Mouse (Mus musculus) lung, embryonic 15.5 days (tissue): ENCODE data around the gene Lingo2. TPM values are rescaled to one million over a fixed set of nuclear protein-coding genes. Genes with fewer than 3 reads are reported as not detected.
A peak's percentile ranks its signal among the peaks of the same experiment; 100 is the strongest.

Source experiments
- ATAC-seq: fragments of 200-750 bp; cut with Nextera tagmentation; 2 replicates; pipeline ENCODE4 v1.8.0; 2017; ENCODE audit warnings: moderate number of reproducible peaks, borderline replicate concordance; ENCODE audit not compliant: low FRiP score, low TSS enrichment; ENCODE audit errors: extremely low read depth
- H3K27ac ChIP-seq: fragments of 300-500 bp; sonication (generic); 2 replicates; pipeline ENCODE4 v1.5.1; 2015; ENCODE audit warnings: moderate library complexity, mild to moderate bottlenecking, inconsistent platforms
- H3K27me3 ChIP-seq: fragments of 300-500 bp; sonication (generic); 2 replicates; pipeline ENCODE4 v1.6.1; 2015; ENCODE audit warnings: inconsistent platforms
- H3K36me3 ChIP-seq: fragments of 300-500 bp; sonication (generic); 2 replicates; pipeline ENCODE4 v1.6.1; 2015; ENCODE audit warnings: inconsistent platforms
- H3K4me1 ChIP-seq: fragments of 300-500 bp; sonication (generic); 2 replicates; pipeline ENCODE4 v1.6.1; 2015; ENCODE audit warnings: inconsistent platforms
- H3K4me2 ChIP-seq: fragments of 300-500 bp; sonication (generic); 2 replicates; pipeline ENCODE4 v1.6.1; 2015; ENCODE audit warnings: inconsistent platforms, mild to moderate bottlenecking, moderate library complexity
- H3K4me3 ChIP-seq: fragments of 300-500 bp; sonication (generic); 2 replicates; pipeline ENCODE4 v1.5.1; 2015; ENCODE audit warnings: mild to moderate bottlenecking, inconsistent platforms
- H3K9ac ChIP-seq: fragments of 300-500 bp; sonication (generic); 2 replicates; pipeline ENCODE4 v1.6.1; 2015; ENCODE audit warnings: inconsistent platforms
- H3K9me3 ChIP-seq: fragments of 300-500 bp; sonication (generic); 2 replicates; pipeline ENCODE4 v1.6.1; 2016; ENCODE audit warnings: inconsistent platforms
- WGBS: fragments of 180-500 bp; shearing (Covaris S2); methylation state at CpG from one replicate; pipeline ENCODE4 v1.1.7; 2015; 5-methylcytosine and 5-hydroxymethylcytosine counted together
- polyA plus RNA-seq: library from polyadenylated mRNA; unstranded; fragments of >200 nt; fragmentation: Nextera tagmentation; extraction: Ambion mirVana; gene quantifications from 2 replicates; pipeline ENCODE4 v1.2.1, GENCODE M21; 2015

Gene Lingo2
- polyA plus RNA-seq, 1 experiment from 2014 or later, result 0.54 TPM

GRCm38 (mm10) chr4:35897769-35898564 is 1053.6 kb downstream of the Lingo2 start:
- no peak overlapping the region for H3K4me3 ChIP-seq
- no peaks in the 10 kb centered on the region for H3K27me3 ChIP-seq
- WGBS, result 61% methylated on average over 1 of the region's 1 CpGs
- no peak overlapping the region for H3K9ac ChIP-seq
- ATAC-seq, result no peak
- H3K4me1 ChIP-seq, result no peaks in the 10 kb centered on the region
- H3K27ac ChIP-seq, result no peak overlapping the region
- no peaks in the 10 kb centered on the region for H3K9me3 ChIP-seq
- H3K36me3 ChIP-seq, result no peaks in the 10 kb centered on the region
- no peak overlapping the region for H3K4me2 ChIP-seq

GRCm38 (mm10) chr4:35885591-35886542 is 1065.7 kb downstream of the Lingo2 start:
- 0 out of 2 replicates have a peak overlapping the region, but pooled peaks have one; percentile 63 for H3K27ac ChIP-seq
- H3K27me3 ChIP-seq, result no peaks in the 10 kb centered on the region
- WGBS, result 25% methylated on average over 5 of the region's 5 CpGs
- H3K4me2 ChIP-seq, result no peak overlapping the region
- no peaks in the 10 kb centered on the region for H3K4me1 ChIP-seq
- H3K9ac ChIP-seq, result no peak overlapping the region
- ATAC-seq, result peak; percentile 79; the same call in 1 of the 2 replicates
- H3K36me3 ChIP-seq, result no peaks in the 10 kb centered on the region
- no peak overlapping the region for H3K4me3 ChIP-seq
- no peaks in the 10 kb centered on the region for H3K9me3 ChIP-seq

GRCm38 (mm10) chr4:35884946-35885460 is 1066.5 kb downstream of the Lingo2 start:
- no peak for ATAC-seq
- WGBS, result 42% methylated on average over 3 of the region's 3 CpGs
- no peak overlapping the region for H3K27ac ChIP-seq

GRCm38 (mm10) chr4:35846518-35846917 is 1105.0 kb downstream of the Lingo2 start:
- H3K27me3 ChIP-seq, result no peaks in the 10 kb centered on the region
- no peak overlapping the region for H3K27ac ChIP-seq
- 79% methylated on average over 1 of the region's 1 CpGs for WGBS
- H3K4me2 ChIP-seq, result no peak overlapping the region
- no peaks in the 10 kb centered on the region for H3K36me3 ChIP-seq
- no peak overlapping the region for H3K4me3 ChIP-seq
- ATAC-seq, result no peak
- H3K9me3 ChIP-seq, result no peaks in the 10 kb centered on the region
- no peak overlapping the region for H3K9ac ChIP-seq
- H3K4me1 ChIP-seq, result no peaks in the 10 kb centered on the region

More at GRCm38 (mm10) chr4:35884946-35885460, 1066.5 kb downstream of the Lingo2 start:
- Histone ChIP-seq H3K4me1 (no peaks in the 10 kb centered on the region), H3K4me2 (no peak overlapping the region), H3K9ac (no peak overlapping the region), H3K36me3 (no peaks in the 10 kb centered on the region), H3K27me3 (no peaks in the 10 kb centered on the region), H3K4me3 (no peak overlapping the region), H3K9me3 (no peaks in the 10 kb centered on the region)

- Histone ChIP-seq H3K4me1 (no peaks in the 10 kb centered on the region), H3K27me3 (no peaks in the 10 kb centered on the region), H3K4me3 (no peak overlapping the region), H3K27ac (no peak overlapping the region), H3K36me3 (no peaks in the 10 kb centered on the region), H3K4me2 (no peak overlapping the region), H3K9ac (no peak overlapping the region), H3K9me3 (no peaks in the 10 kb centered on the region)
- no peak for ATAC-seq
- WGBS, result 67% methylated on average over 7 of the region's 7 CpGs
These were observed 1106.4 kb downstream of the Lingo2 start for GRCm38 (mm10) chr4:35845140-35845539.

- no peak overlapping the region for H3K9ac ChIP-seq
- H3K9me3 ChIP-seq, result no peaks in the 10 kb centered on the region
- no peak overlapping the region for H3K4me3 ChIP-seq
- H3K4me1 ChIP-seq, result no peaks in the 10 kb centered on the region
- no peaks in the 10 kb centered on the region for H3K27me3 ChIP-seq
- H3K36me3 ChIP-seq, result no peaks in the 10 kb centered on the region
- WGBS, result 72% methylated on average over 6 of the region's 6 CpGs
- ATAC-seq, result no peak
- no peak overlapping the region for H3K4me2 ChIP-seq
- no peak overlapping the region for H3K27ac ChIP-seq
These were observed 1107.0 kb downstream of the Lingo2 start for GRCm38 (mm10) chr4:35844518-35844917.

- no peaks in the 10 kb centered on the region for H3K9me3 ChIP-seq
These were observed 1128.2 kb downstream of the Lingo2 start for GRCm38 (mm10) chr4:35823322-35823870.

GRCm38 (mm10) chr4:35820701-35821100 is 1130.8 kb downstream of the Lingo2 start:
- WGBS, result 94% methylated on average over 1 of the region's 1 CpGs
- ATAC-seq, result no peak
- no peak overlapping the region for H3K4me2 ChIP-seq

More at GRCm38 (mm10) chr4:35823322-35823870, 1128.2 kb downstream of the Lingo2 start:
- H3K4me3 ChIP-seq, result no peak overlapping the region
- ATAC-seq, result no peak
- H3K27ac ChIP-seq, result no peak overlapping the region
- H3K4me1 ChIP-seq, result no peaks in the 10 kb centered on the region
- no peak overlapping the region for H3K4me2 ChIP-seq
- no peaks in the 10 kb centered on the region for H3K27me3 ChIP-seq
- H3K36me3 ChIP-seq, result no peaks in the 10 kb centered on the region
- 83% methylated on average over 7 of the region's 7 CpGs for WGBS
- H3K9ac ChIP-seq, result no peak overlapping the region

GRCm38 (mm10) chr4:35814698-35815097 is 1136.8 kb downstream of the Lingo2 start:
- no peaks in the 10 kb centered on the region for H3K27me3 ChIP-seq
- no peak overlapping the region for H3K27ac ChIP-seq
- H3K4me2 ChIP-seq, result no peak overlapping the region
- ATAC-seq, result no peak
- WGBS, result 70% methylated on average over 1 of the region's 1 CpGs
- no peaks in the 10 kb centered on the region for H3K4me1 ChIP-seq
- H3K9me3 ChIP-seq, result no peaks in the 10 kb centered on the region
- H3K4me3 ChIP-seq, result no peak overlapping the region
- no peak overlapping the region for H3K9ac ChIP-seq
- no peaks in the 10 kb centered on the region for H3K36me3 ChIP-seq

More at GRCm38 (mm10) chr4:35820701-35821100, 1130.8 kb downstream of the Lingo2 start:
- Histone ChIP-seq H3K4me3 (no peak overlapping the region), H3K9ac (no peak overlapping the region), H3K36me3 (no peaks in the 10 kb centered on the region), H3K27me3 (no peaks in the 10 kb centered on the region), H3K4me1 (no peaks in the 10 kb centered on the region), H3K27ac (no peak overlapping the region), H3K9me3 (no peaks in the 10 kb centered on the region)

GRCm38 (mm10) chr4:35807497-35808210 is 1143.9 kb downstream of the Lingo2 start:
- no peak overlapping the region for H3K4me3 ChIP-seq
- ATAC-seq, result no peak
- 69% methylated on average over 6 of the region's 6 CpGs for WGBS
- no peaks in the 10 kb centered on the region for H3K27me3 ChIP-seq
- H3K27ac ChIP-seq, result no peak overlapping the region
- no peaks in the 10 kb centered on the region for H3K36me3 ChIP-seq
- H3K9me3 ChIP-seq, result no peaks in the 10 kb centered on the region
- H3K9ac ChIP-seq, result no peak overlapping the region
- no peaks in the 10 kb centered on the region for H3K4me1 ChIP-seq
- H3K4me2 ChIP-seq, result no peak overlapping the region

- Histone ChIP-seq H3K27ac (no peak overlapping the region), H3K36me3 (no peaks in the 10 kb centered on the region), H3K9me3 (no peaks in the 10 kb centered on the region), H3K4me3 (no peak overlapping the region), H3K4me2 (no peak overlapping the region), H3K27me3 (no peaks in the 10 kb centered on the region), H3K9ac (no peak overlapping the region), H3K4me1 (no peaks in the 10 kb centered on the region)
- WGBS, result 75% methylated on average over 2 of the region's 2 CpGs
- no peak for ATAC-seq
These were observed 1144.6 kb downstream of the Lingo2 start for GRCm38 (mm10) chr4:35806881-35807464.
